Mouse (Mus musculus): ENCODE results near the gene Dtl.

DNA sequence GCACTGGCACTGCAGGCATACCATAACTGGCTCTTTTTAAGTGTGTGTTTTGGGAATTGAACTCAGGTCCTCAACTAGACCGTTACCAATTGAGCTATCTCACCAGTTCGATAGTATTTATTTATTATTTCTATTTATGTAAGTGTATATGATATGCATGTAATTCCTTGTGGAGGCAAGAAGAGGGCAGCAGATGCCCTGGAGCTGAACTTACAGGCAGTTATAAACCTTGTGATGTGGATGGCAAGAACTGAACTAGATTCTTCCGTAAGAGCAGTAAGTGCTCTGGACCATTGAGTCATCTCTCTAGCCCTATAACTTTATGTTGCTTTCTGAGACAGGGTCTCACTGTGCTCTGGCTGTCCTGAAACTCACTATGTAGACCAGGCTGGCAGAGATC is 11.7 kb upstream of the Dtl start:
- TF ChIP-seq HCFC1 (IDR thresholded peaks at IDR 0.05; ENCODE audit: borderline replicate concordance, insufficient read depth, low read length) (no peak), ZNF384 (IDR thresholded peaks at IDR 0.05; ENCODE audit: low read depth, low read length) (no peak), ZC3H11A (IDR thresholded peaks at IDR 0.05; ENCODE audit: borderline replicate concordance, low read depth, low read length) (no peak), CHD2 (IDR thresholded peaks at IDR 0.05; ENCODE audit: low read depth, low read length) (no peak)
